Mouse (Mus musculus): Measurements from ENCODE around the gene Cldn20.

Cldn20 gene

GRCm38 (mm10) chr17:3527841-3528471 lies 4.4 kb upstream of the Cldn20 start:
- no peak for DNase-seq (ENCODE audit: extremely low spot score, low read depth, low spot score)

- DNase-seq (ENCODE audit: extremely low spot score, low read depth, low spot score): no peak
Observed at GRCm38 (mm10) chr17:3529523-3529922, 2.8 kb upstream of the Cldn20 start.

- DNase-seq (ENCODE audit: extremely low spot score, low read depth, low spot score): no peak
Observed at GRCm38 (mm10) chr17:3530549-3530948, 1.8 kb upstream of the Cldn20 start.

GRCm38 (mm10) chr17:3531641-3532040 lies 713 bp upstream of the Cldn20 start:
- no peak for DNase-seq (ENCODE audit: extremely low spot score, low read depth, low spot score)

- DNase-seq (ENCODE audit: extremely low spot score, low read depth, low spot score): peak; percentile 28
Observed at GRCm38 (mm10) chr17:3533425-3533824, 1.1 kb downstream of the Cldn20 start.

GRCm38 (mm10) chr17:3540304-3540703 lies 8.0 kb downstream of the Cldn20 start:
- DNase-seq (ENCODE audit: extremely low spot score, low read depth, low spot score): no peak

GRCm38 (mm10) chr17:3541033-3541432 lies 8.7 kb downstream of the Cldn20 start:
- DNase-seq (ENCODE audit: extremely low spot score, low read depth, low spot score): no peak

- DNase-seq (ENCODE audit: extremely low spot score, low read depth, low spot score): no peak
Observed at GRCm38 (mm10) chr17:3547725-3548124, 15.4 kb downstream of the Cldn20 start.

- no peak for DNase-seq (ENCODE audit: extremely low spot score, low read depth, low spot score)
Observed at GRCm38 (mm10) chr17:3556251-3556650, 23.9 kb downstream of the Cldn20 start.

- DNase-seq (ENCODE audit: extremely low spot score, low read depth, low spot score): peak; percentile 97
Observed at GRCm38 (mm10) chr17:3557331-3558311, 25.3 kb downstream of the Cldn20 start, which contains the start of gene Tfb1m. Gene Tfb1m, minus strand, starts transcription at chr17:3557781.

GRCm38 (mm10) chr17:3558356-3558870 lies 26.1 kb downstream of the Cldn20 start:
- DNase-seq (ENCODE audit: extremely low spot score, low read depth, low spot score): no peak

- DNase-seq (ENCODE audit: extremely low spot score, low read depth, low spot score): no peak
Observed at GRCm38 (mm10) chr17:3560534-3560933, 28.2 kb downstream of the Cldn20 start.

GRCm38 (mm10) chr17:3562405-3562804 lies 30.1 kb downstream of the Cldn20 start:
- no peak for DNase-seq (ENCODE audit: extremely low spot score, low read depth, low spot score)

GRCm38 (mm10) chr17:3570876-3571275 lies 38.5 kb downstream of the Cldn20 start:
- DNase-seq (ENCODE audit: extremely low spot score, low read depth, low spot score): peak; percentile 61
